Mouse (Mus musculus): ENCODE measurements at regions not wholly inside any gene's neighbourhood (a gene's known extent, or its start where the extent isn't known, plus 50 kb on each side); places are given as distances from the start of the nearest gene placed in this dataset.
A peak's percentile ranks its signal among the peaks of the same experiment; 100 is the strongest.

GRCm38 (mm10) chr12:118647270-118648042, 198.7 kb upstream of the Sp8 start:
- no peak overlapping the region for H3K4me2 ChIP-seq (replicated peaks; ENCODE audit: low read depth, low read length)
- WGBS, result 65% methylated on average over 12 of the region's 12 CpGs
- no peak overlapping the region for H3K4me3 ChIP-seq (ENCODE audit: low read depth, low read length)
- H3K27ac ChIP-seq (ENCODE audit: low read depth, low read length), result no peak overlapping the region
- no peak overlapping the region for H3K9ac ChIP-seq (ENCODE audit: low read depth, low read length)
- no peaks in the 10 kb centered on the region for H3K9me3 ChIP-seq (ENCODE audit: control insufficient read depth, low read length)
- peaks cover 43% of the 10 kb centered on the region for H3K27me3 ChIP-seq (ENCODE audit: control insufficient read depth, insufficient read depth, low read length)
- peaks cover 3% of the 10 kb centered on the region for H3K4me1 ChIP-seq (replicated peaks; ENCODE audit: control insufficient read depth, insufficient read depth, low read length)
- DNase-seq (ENCODE audit: low spot score) (no peak), ATAC-seq (ENCODE audit: low FRiP score) (no peak)
- no peaks in the 10 kb centered on the region for H3K36me3 ChIP-seq (ENCODE audit: control insufficient read depth, insufficient read depth, low read length)

GRCm38 (mm10) chr12:118640925-118641324, 205.2 kb upstream of the Sp8 start:
- ATAC-seq (ENCODE audit: low FRiP score), result no peak
- H3K27ac ChIP-seq (ENCODE audit: low read depth, low read length), result no peak overlapping the region
- no peak for DNase-seq (ENCODE audit: low spot score)
- no peaks in the 10 kb centered on the region for H3K4me1 ChIP-seq (replicated peaks; ENCODE audit: control insufficient read depth, insufficient read depth, low read length)
- peaks cover 13% of the 10 kb centered on the region; the same call in 1 of the 2 replicates for H3K27me3 ChIP-seq (ENCODE audit: control insufficient read depth, insufficient read depth, low read length)
- no peaks in the 10 kb centered on the region for H3K9me3 ChIP-seq (ENCODE audit: control insufficient read depth, low read length)
- H3K4me2 ChIP-seq (replicated peaks; ENCODE audit: low read depth, low read length), result no peak overlapping the region
- H3K36me3 ChIP-seq (ENCODE audit: control insufficient read depth, insufficient read depth, low read length), result no peaks in the 10 kb centered on the region
- WGBS, result 71% methylated on average over 3 of the region's 3 CpGs
- H3K9ac ChIP-seq (ENCODE audit: low read depth, low read length), result no peak overlapping the region
- H3K4me3 ChIP-seq (ENCODE audit: low read depth, low read length), result no peak overlapping the region

DNA sequence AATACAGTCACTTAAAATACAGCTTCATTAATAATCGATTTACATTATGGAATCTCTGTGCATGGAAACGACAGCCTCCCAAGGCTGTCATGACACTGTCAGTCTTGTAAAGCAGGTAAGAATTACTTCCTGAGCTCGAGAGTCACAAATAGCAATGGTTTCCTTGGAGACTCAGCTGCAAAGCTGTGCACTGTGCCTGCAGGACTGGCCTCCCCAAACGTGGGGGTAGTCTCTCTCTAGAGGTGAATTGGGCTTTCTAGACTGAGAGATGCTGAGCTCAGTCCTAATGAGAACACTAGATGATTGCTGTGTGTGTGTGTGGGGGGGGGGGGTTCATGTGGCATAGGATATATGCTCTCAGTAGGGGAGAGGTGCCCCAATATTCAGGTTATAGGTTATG, 208.9 kb upstream of the Sp8 start:
- H3K36me3 ChIP-seq (ENCODE audit: control insufficient read depth, insufficient read depth, low read length), result no peaks in the 10 kb centered on the region
- H3K27me3 ChIP-seq (ENCODE audit: control insufficient read depth, insufficient read depth, low read length), result no peaks in the 10 kb centered on the region
- H3K9me3 ChIP-seq (ENCODE audit: control insufficient read depth, low read length), result no peaks in the 10 kb centered on the region
- no peaks in the 10 kb centered on the region for H3K4me1 ChIP-seq (replicated peaks; ENCODE audit: control insufficient read depth, insufficient read depth, low read length)
- no peak overlapping the region for H3K4me2 ChIP-seq (replicated peaks; ENCODE audit: low read depth, low read length)
- DNase-seq (ENCODE audit: low spot score), result no peak
- WGBS, result 45% methylated on average over 4 of the region's 4 CpGs
- no peak overlapping the region for H3K27ac ChIP-seq (ENCODE audit: low read depth, low read length)
- 0 out of 2 replicates have a peak, but pooled peaks have one; percentile 19 for ATAC-seq (ENCODE audit: low FRiP score)
- H3K9ac ChIP-seq (ENCODE audit: low read depth, low read length), result no peak overlapping the region
- no peak overlapping the region for H3K4me3 ChIP-seq (ENCODE audit: low read depth, low read length)

DNA sequence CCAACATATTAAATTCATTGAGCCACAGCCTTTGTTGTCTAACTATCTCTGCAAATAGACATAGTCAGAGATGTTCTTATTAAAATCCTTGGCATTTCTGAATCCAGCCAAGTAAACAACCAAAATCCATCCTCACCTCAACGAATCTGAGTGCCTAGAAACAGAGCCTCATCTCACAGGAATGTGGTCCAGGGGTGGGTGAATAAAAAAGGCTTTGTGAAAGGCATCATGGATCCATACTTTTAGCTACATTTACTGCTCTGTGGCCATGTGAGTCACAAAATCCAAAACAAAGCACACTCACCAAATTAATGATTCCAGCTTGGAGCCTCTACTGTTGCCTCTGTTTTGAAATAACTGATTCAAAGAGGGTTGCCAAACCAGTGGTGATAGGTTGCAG, 210.7 kb upstream of the Sp8 start:
- Histone ChIP-seq H3K36me3 (ENCODE audit: control insufficient read depth, insufficient read depth, low read length) (no peaks in the 10 kb centered on the region), H3K4me3 (ENCODE audit: low read depth, low read length) (no peak overlapping the region), H3K4me1 (replicated peaks; ENCODE audit: control insufficient read depth, insufficient read depth, low read length) (no peaks in the 10 kb centered on the region), H3K27ac (ENCODE audit: low read depth, low read length) (no peak overlapping the region), H3K4me2 (replicated peaks; ENCODE audit: low read depth, low read length) (no peak overlapping the region), H3K9ac (ENCODE audit: low read depth, low read length) (no peak overlapping the region), H3K27me3 (ENCODE audit: control insufficient read depth, insufficient read depth, low read length) (no peaks in the 10 kb centered on the region), H3K9me3 (ENCODE audit: control insufficient read depth, low read length) (no peaks in the 10 kb centered on the region)
- WGBS, result 49% methylated on average over 1 of the region's 1 CpGs
- no peak for ATAC-seq (ENCODE audit: low FRiP score)
- DNase-seq (ENCODE audit: low spot score), result no peak

GRCm38 (mm10) chr12:118630373-118630772, 215.8 kb upstream of the Sp8 start:
- Histone ChIP-seq H3K4me2 (replicated peaks; ENCODE audit: low read depth, low read length) (no peak overlapping the region), H3K9ac (ENCODE audit: low read depth, low read length) (no peak overlapping the region), H3K4me3 (ENCODE audit: low read depth, low read length) (no peak overlapping the region), H3K27ac (ENCODE audit: low read depth, low read length) (no peak overlapping the region), H3K4me1 (replicated peaks; ENCODE audit: control insufficient read depth, insufficient read depth, low read length) (no peaks in the 10 kb centered on the region), H3K36me3 (ENCODE audit: control insufficient read depth, insufficient read depth, low read length) (no peaks in the 10 kb centered on the region), H3K27me3 (ENCODE audit: control insufficient read depth, insufficient read depth, low read length) (no peaks in the 10 kb centered on the region), H3K9me3 (ENCODE audit: control insufficient read depth, low read length) (no peaks in the 10 kb centered on the region)
- ATAC-seq (ENCODE audit: low FRiP score), result no peak
- WGBS, result 82% methylated on average over 1 of the region's 1 CpGs
- no peak for DNase-seq (ENCODE audit: low spot score)

GRCm38 (mm10) chr12:118621697-118622485, 224.2 kb upstream of the Sp8 start:
- Histone ChIP-seq H3K27me3 (ENCODE audit: control insufficient read depth, insufficient read depth, low read length) (no peaks in the 10 kb centered on the region), H3K4me2 (replicated peaks; ENCODE audit: low read depth, low read length) (no peak overlapping the region), H3K27ac (ENCODE audit: low read depth, low read length) (no peak overlapping the region), H3K9ac (ENCODE audit: low read depth, low read length) (no peak overlapping the region), H3K4me1 (replicated peaks; ENCODE audit: control insufficient read depth, insufficient read depth, low read length) (no peaks in the 10 kb centered on the region), H3K36me3 (ENCODE audit: control insufficient read depth, insufficient read depth, low read length) (no peaks in the 10 kb centered on the region), H3K4me3 (ENCODE audit: low read depth, low read length) (no peak overlapping the region), H3K9me3 (ENCODE audit: control insufficient read depth, low read length) (no peaks in the 10 kb centered on the region)
- ATAC-seq (ENCODE audit: low FRiP score) (no peak), DNase-seq (ENCODE audit: low spot score) (no peak)
- WGBS, result 60% methylated on average over 1 of the region's 1 CpGs

GRCm38 (mm10) chr12:118620847-118621636, 225.1 kb upstream of the Sp8 start:
- DNase-seq (ENCODE audit: low spot score) (peak; percentile 1), ATAC-seq (ENCODE audit: low FRiP score) (no peak)
- Histone ChIP-seq H3K36me3 (ENCODE audit: control insufficient read depth, insufficient read depth, low read length) (no peaks in the 10 kb centered on the region), H3K9ac (ENCODE audit: low read depth, low read length) (no peak overlapping the region), H3K4me1 (replicated peaks; ENCODE audit: control insufficient read depth, insufficient read depth, low read length) (no peaks in the 10 kb centered on the region), H3K27me3 (ENCODE audit: control insufficient read depth, insufficient read depth, low read length) (no peaks in the 10 kb centered on the region), H3K27ac (ENCODE audit: low read depth, low read length) (no peak overlapping the region), H3K4me3 (ENCODE audit: low read depth, low read length) (no peak overlapping the region), H3K9me3 (ENCODE audit: control insufficient read depth, low read length) (no peaks in the 10 kb centered on the region), H3K4me2 (replicated peaks; ENCODE audit: low read depth, low read length) (no peak overlapping the region)
- 47% methylated on average over 5 of the region's 5 CpGs for WGBS

DNA sequence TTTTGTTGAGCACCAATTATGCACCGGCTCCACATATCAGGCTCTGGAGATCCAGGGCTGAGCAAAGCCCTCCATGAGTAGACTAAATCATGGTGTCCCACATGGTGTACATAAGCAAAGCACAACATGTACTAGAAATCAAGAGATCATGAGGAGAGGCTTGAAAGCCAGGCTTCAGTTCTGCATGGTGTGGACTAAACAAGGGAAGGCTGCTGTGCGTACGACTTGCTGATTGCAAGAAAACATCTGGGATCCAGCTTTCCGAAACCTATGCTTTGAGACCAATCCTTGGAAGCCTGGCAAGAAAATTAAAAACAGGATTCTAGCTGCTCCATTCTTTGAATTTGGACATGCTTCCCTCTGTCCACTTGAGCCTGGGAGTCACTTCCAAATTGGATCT, 249.1 kb upstream of the Sp8 start:
- no peaks in the 10 kb centered on the region for H3K27me3 ChIP-seq (ENCODE audit: control insufficient read depth, insufficient read depth, low read length)
- ATAC-seq (ENCODE audit: low FRiP score) (no peak), DNase-seq (ENCODE audit: low spot score) (no peak)
- no peaks in the 10 kb centered on the region for H3K9me3 ChIP-seq (ENCODE audit: control insufficient read depth, low read length)
- no peak overlapping the region for H3K4me2 ChIP-seq (replicated peaks; ENCODE audit: low read depth, low read length)
- H3K4me1 ChIP-seq (replicated peaks; ENCODE audit: control insufficient read depth, insufficient read depth, low read length), result no peaks in the 10 kb centered on the region; the same call in none of the 2 replicates
- H3K9ac ChIP-seq (ENCODE audit: low read depth, low read length), result no peak overlapping the region
- H3K27ac ChIP-seq (ENCODE audit: low read depth, low read length), result no peak overlapping the region
- H3K4me3 ChIP-seq (ENCODE audit: low read depth, low read length), result no peak overlapping the region
- no peaks in the 10 kb centered on the region for H3K36me3 ChIP-seq (ENCODE audit: control insufficient read depth, insufficient read depth, low read length)
- 80% methylated on average over 4 of the region's 4 CpGs for WGBS
